Mouse (Mus musculus): ENCODE data around the gene Zzef1. TPM values are rescaled to one million over a fixed set of nuclear protein-coding genes. Genes with fewer than 3 reads are reported as not detected.

Zzef1 gene
- total and polyA plus RNA-seq, 3 experiments = 10.5 to 20.8 (median 16.8) TPM

- H3K27ac ChIP-seq (ENCODE audit: insufficient read depth, low read depth) = no peak overlapping the region
- DNase-seq (ENCODE audit: extremely low read depth) = no peak
- H3K9ac ChIP-seq (ENCODE audit: insufficient read depth, low read depth) = no peak overlapping the region
- TF ChIP-seq MAX (IDR thresholded peaks at IDR 0.05; ENCODE audit: low read length) (no peak), MEF2A (IDR thresholded peaks at IDR 0.05; ENCODE audit: borderline replicate concordance, low read depth, low read length) (no peak), RAD21 (IDR thresholded peaks at IDR 0.05; ENCODE audit: low read depth, low read length) (no peak), PAX5 (IDR thresholded peaks at IDR 0.05; ENCODE audit: low read length) (no peak), TBP (conservative IDR thresholded peaks at IDR 0.05; ENCODE audit: low read depth, low read length) (no peak)
- no peaks in the 10 kb centered on the region for H3K9me3 ChIP-seq (replicated peaks; ENCODE audit: low read length)
- peaks cover 3 to 56% of the 10 kb centered on the region in 2 experiments; a peak in 3 of 4 replicates for H3K4me1 ChIP-seq (ENCODE audit: control insufficient read depth in 1 of 2, insufficient read depth in 2 of 2)
- no peak overlapping the region for H3K4me2 ChIP-seq (ENCODE audit: insufficient read depth, low read depth, poor library complexity, severe bottlenecking)
- H3K36me3 ChIP-seq (replicated peaks in 1 of 2; ENCODE audit: control insufficient read depth in 1 of 2, insufficient read depth in 1 of 2, low read length in 1 of 2) = peaks cover 86 to 94% of the 10 kb centered on the region in 2 experiments
- in situ Hi-C loops (cut with MboI; ENCODE audit: low pct_ligation_motif_present, low pct_unique_long_range_greater_than_20kb, low sequenced_read_pairs) = no loop called here
- dilution Hi-C loops (cut with MboI; ENCODE audit: extremely low pct_ligation_motif_present, extremely low pct_unique_long_range_greater_than_20kb, low sequenced_read_pairs) = no loop called here
- H3K27me3 ChIP-seq (replicated peaks) = no peaks in the 10 kb centered on the region
- no peak overlapping the region for H3K4me3 ChIP-seq (replicated peaks in 1 of 3; ENCODE audit: low read depth in 2 of 3, low read length in 2 of 3, poor library complexity in 1 of 3)
- H3K79me2 ChIP-seq (replicated peaks; ENCODE audit: control insufficient read depth, extremely low read depth, insufficient read depth, poor library complexity, severe bottlenecking) = no peaks in the 10 kb centered on the region
Observed at GRCm38 (mm10) chr11:72974995-72975503, 179.0 kb downstream of the Zzef1 start.

Other genes with a start within 250 kb of the Zzef1 start
- gene Spns3, start 245.7 kb upstream of the Zzef1 start, total RNA-seq (2012; rRNA removed) = 0.17 and 0.21 TPM in 2 replicates
- 0.85 and 1.0 TPM in 2 replicates for gene Spns3, start 245.7 kb upstream of the Zzef1 start, total RNA-seq (2014; rRNA removed)
- gene Spns3, start 245.7 kb upstream of the Zzef1 start, polyA plus RNA-seq (2012; ENCODE audit: insufficient read length, low read depth) = 1.6 and 1.8 TPM in 2 replicates
- 34.3 and 34.5 TPM in 2 replicates for gene Ube2g1, start 188.9 kb upstream of the Zzef1 start, total RNA-seq (2012; rRNA removed)
- gene Ube2g1, start 188.9 kb upstream of the Zzef1 start, total RNA-seq (2014; rRNA removed) = 74.4 and 78.3 TPM in 2 replicates
- gene Ube2g1, start 188.9 kb upstream of the Zzef1 start, polyA plus RNA-seq (2012; ENCODE audit: insufficient read length, low read depth) = 52.8 and 73.8 TPM in 2 replicates
- 30.4 and 31.5 TPM in 2 replicates for gene Ankfy1, start 106.2 kb upstream of the Zzef1 start, total RNA-seq (2012; rRNA removed)
- 29.9 and 31.4 TPM in 2 replicates for gene Ankfy1, start 106.2 kb upstream of the Zzef1 start, total RNA-seq (2014; rRNA removed)
- 32.0 and 37.0 TPM in 2 replicates for gene Ankfy1, start 106.2 kb upstream of the Zzef1 start, polyA plus RNA-seq (2012; ENCODE audit: insufficient read length, low read depth)
- gene Cyb5d2, start 84 bp upstream of the Zzef1 start, total RNA-seq (2012; rRNA removed) = 3.9 and 4.6 TPM in 2 replicates
- gene Cyb5d2, start 84 bp upstream of the Zzef1 start, total RNA-seq (2014; rRNA removed) = 3.2 and 3.9 TPM in 2 replicates
- 2.4 and 2.8 TPM in 2 replicates for gene Cyb5d2, start 84 bp upstream of the Zzef1 start, polyA plus RNA-seq (2012; ENCODE audit: insufficient read length, low read depth)
- gene Atp2a3, start 164.9 kb downstream of the Zzef1 start, total RNA-seq (2012; rRNA removed) = 136 and 218 TPM in 2 replicates
- 44.1 and 61.4 TPM in 2 replicates for gene Atp2a3, start 164.9 kb downstream of the Zzef1 start, total RNA-seq (2014; rRNA removed)
- 255 and 279 TPM in 2 replicates for gene Atp2a3, start 164.9 kb downstream of the Zzef1 start, polyA plus RNA-seq (2012; ENCODE audit: insufficient read length, low read depth)
- 12.3 and 21.5 TPM in 2 replicates for gene P2rx1, start 202.9 kb downstream of the Zzef1 start, total RNA-seq (2012; rRNA removed)
- 15.9 and 18.9 TPM in 2 replicates for gene P2rx1, start 202.9 kb downstream of the Zzef1 start, total RNA-seq (2014; rRNA removed)
- gene P2rx1, start 202.9 kb downstream of the Zzef1 start, polyA plus RNA-seq (2012; ENCODE audit: insufficient read length, low read depth) = 22.8 and 23.3 TPM in 2 replicates
- gene Camkk1, start 222.8 kb downstream of the Zzef1 start, total RNA-seq (2012; rRNA removed) = 8.2 and 9.1 TPM in 2 replicates
- 5.1 and 6.8 TPM in 2 replicates for gene Camkk1, start 222.8 kb downstream of the Zzef1 start, total RNA-seq (2014; rRNA removed)
- gene Camkk1, start 222.8 kb downstream of the Zzef1 start, polyA plus RNA-seq (2012; ENCODE audit: insufficient read length, low read depth) = 5.0 and 5.4 TPM in 2 replicates

Data from CH12.LX (cell line).